Mouse (Mus musculus): Measurements from ENCODE around the gene Dnmt3c.

GRCm38 (mm10) chr2:153768881-153769280 is 72.4 kb downstream of the Dnmt3c start:
- TF ChIP-seq CTCF (conservative IDR thresholded peaks at IDR 0.05 in 1 of 2, IDR thresholded peaks at IDR 0.05 in 1 of 2; ENCODE audit: low read depth in 2 of 2, low read length in 2 of 2) (no peak), E2F4 (IDR thresholded peaks at IDR 0.05; ENCODE audit: insufficient replicate concordance, low read depth, low read length) (no peak), SIN3A (IDR thresholded peaks at IDR 0.05; ENCODE audit: low read length) (no peak), EP300 (IDR thresholded peaks at IDR 0.05; ENCODE audit: low read length) (no peak), ETS1 (conservative IDR thresholded peaks at IDR 0.05; ENCODE audit: low read depth, low read length) (no peak), USF1 (IDR thresholded peaks at IDR 0.05; ENCODE audit: low read depth, low read length) (no peak), ZNF384 (IDR thresholded peaks at IDR 0.05; ENCODE audit: low read depth, low read length) (no peak), MAZ (IDR thresholded peaks at IDR 0.05; ENCODE audit: low read depth, low read length) (no peak), POLR2AphosphoS2 (IDR thresholded peaks at IDR 0.05; ENCODE audit: low read depth, low read length) (no peak), CHD2 (IDR thresholded peaks at IDR 0.05; ENCODE audit: low read length) (no peak), ZKSCAN1 (IDR thresholded peaks at IDR 0.05; ENCODE audit: borderline replicate concordance, low read depth, low read length) (no peak), TCF12 (IDR thresholded peaks at IDR 0.05; ENCODE audit: low read depth, low read length) (no peak), ZC3H11A (IDR thresholded peaks at IDR 0.05; ENCODE audit: low read depth, low read length) (no peak)

Measured in CH12.LX (cell line).